Mouse (Mus musculus) midbrain, embryonic 10.5 days (tissue): ENCODE measurements at regions not wholly inside any gene's neighbourhood (a gene's known extent, or its start where the extent isn't known, plus 50 kb on each side); places are given as distances from the start of the nearest gene placed in this dataset.

Experiments
- DNase-seq: peaks from one replicate; pipeline ENCODE4 v3.0.0-alpha.2; 2017; ENCODE audit warnings: low spot score
- H3K27ac ChIP-seq: fragments of 300-500 bp; sonication (generic); replicated peaks from 2 replicates; pipeline ENCODE4 v1.5.1; 2016; ENCODE audit warnings: mild to moderate bottlenecking
- H3K27me3 ChIP-seq: fragments of 300-500 bp; sonication (generic); 2 replicates; pipeline ENCODE4 v1.6.1; 2016; ENCODE audit warnings: low read depth, mild to moderate bottlenecking; ENCODE audit not compliant: poor library complexity, severe bottlenecking
- H3K36me3 ChIP-seq: fragments of 300-500 bp; sonication (generic); 2 replicates; pipeline ENCODE4 v1.6.1; 2016; ENCODE audit warnings: mild to moderate bottlenecking, moderate library complexity
- H3K4me1 ChIP-seq: fragments of 300-500 bp; sonication (generic); 2 replicates; pipeline ENCODE4 v1.6.1; 2016
- H3K4me3 ChIP-seq: fragments of 300-500 bp; sonication (generic); 2 replicates; pipeline ENCODE4 v1.5.1; 2016; ENCODE audit warnings: mild to moderate bottlenecking, moderate library complexity
- H3K9me3 ChIP-seq: fragments of 300-500 bp; sonication (generic); replicated peaks from 2 replicates; pipeline ENCODE4 v1.6.1; 2016; ENCODE audit warnings: mild to moderate bottlenecking
- WGBS: fragments of 180-500 bp; shearing (Covaris S2); methylation state at CpG from one replicate; pipeline ENCODE4 v1.1.7; 2016; 5-methylcytosine and 5-hydroxymethylcytosine counted together

DNA sequence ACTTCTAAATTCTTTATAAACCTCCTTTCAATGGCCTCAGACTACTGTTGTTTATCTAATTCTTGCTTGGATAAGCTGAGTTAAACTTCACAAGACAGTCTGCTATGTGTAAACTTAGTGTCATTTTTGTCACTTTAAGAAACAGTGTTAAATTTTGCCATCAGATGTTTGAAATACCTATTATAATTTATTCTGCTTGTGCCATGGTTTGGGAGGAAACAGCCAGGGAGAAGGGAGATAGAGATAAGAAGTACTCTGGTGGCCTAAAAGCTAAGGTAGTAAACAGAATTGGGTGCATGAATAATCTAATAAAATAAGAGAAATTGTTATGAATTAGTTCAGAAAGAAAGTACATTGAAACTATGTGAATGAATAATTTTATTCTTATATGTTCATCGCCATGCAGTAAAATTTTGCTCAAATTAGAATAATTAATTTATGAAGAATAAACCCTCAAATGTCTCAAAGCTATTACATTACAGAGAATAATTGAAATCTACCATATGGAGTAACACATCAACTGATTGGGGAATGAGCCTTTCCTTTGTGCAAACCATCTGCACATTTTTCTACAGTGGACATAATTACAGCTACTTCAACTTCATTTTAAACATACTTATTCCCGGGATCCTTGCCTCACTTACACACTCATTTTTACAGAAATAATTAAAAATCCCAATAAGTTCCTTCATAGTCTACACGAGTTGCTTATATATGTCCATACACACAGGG is 982.3 kb downstream of the Fam181b start:
- no peak for DNase-seq
- Histone ChIP-seq H3K27me3 (no peaks in the 10 kb centered on the region), H3K27ac (no peak overlapping the region), H3K36me3 (no peaks in the 10 kb centered on the region), H3K4me3 (no peak overlapping the region), H3K9me3 (no peaks in the 10 kb centered on the region), H3K4me1 (no peaks in the 10 kb centered on the region)
- WGBS = 84% methylated on average over 3 of the region's 3 CpGs
